Mouse (Mus musculus): ENCODE measurements around the gene Eya4. TPM values are rescaled to one million over a fixed set of nuclear protein-coding genes. Genes with fewer than 3 reads are reported as not detected.

Gene Eya4
- 0.82 TPM for polyA plus RNA-seq (2014; fragmentation: Illumina TruSeq; extraction: RNeasy Lipid Tissue Mini Kit (QIAGEN cat#74804); ENCODE audit: low replicate concordance)

GRCm38 (mm10) chr10:23350011-23350911 lies at the start of gene Eya4:
Eya4 (minus strand) TSS chr10:23350786.

Data from small intestine, adult 10 weeks (tissue).